Mouse (Mus musculus) embryonic facial prominence, embryonic 12.5 days (tissue): Measurements from ENCODE around the gene Meox1. TPM values are rescaled to one million over a fixed set of nuclear protein-coding genes. Genes with fewer than 3 reads are reported as not detected.

Experiments used
- ATAC-seq: fragments of 200-750 bp; cut with Nextera tagmentation; 2 replicates; pipeline ENCODE4 v1.8.0; 2017; ENCODE audit not compliant: insufficient number of reproducible peaks, insufficient read depth, low FRiP score, low TSS enrichment
- H3K27ac ChIP-seq: fragments of 300-500 bp; sonication (generic); 2 replicates; pipeline ENCODE4 v1.5.1; 2016; ENCODE audit warnings: mild to moderate bottlenecking
- H3K27me3 ChIP-seq: fragments of 300-500 bp; sonication (generic); 2 replicates; pipeline ENCODE4 v1.6.1; 2016; ENCODE audit warnings: mild to moderate bottlenecking, moderate library complexity
- H3K36me3 ChIP-seq: fragments of 300-500 bp; sonication (generic); 2 replicates; pipeline ENCODE4 v1.6.1; 2016; ENCODE audit warnings: mild to moderate bottlenecking
- H3K4me1 ChIP-seq: fragments of 300-500 bp; sonication (generic); 2 replicates; pipeline ENCODE4 v1.6.1; 2016
- H3K4me2 ChIP-seq: fragments of 300-500 bp; sonication (generic); replicated peaks from 2 replicates; pipeline ENCODE4 v1.6.1; 2016; ENCODE audit warnings: mild to moderate bottlenecking, moderate library complexity
- H3K4me3 ChIP-seq: fragments of 300-500 bp; sonication (generic); 2 replicates; pipeline ENCODE4 v1.5.1; 2016; ENCODE audit warnings: mild to moderate bottlenecking
- H3K9ac ChIP-seq: fragments of 300-500 bp; sonication (generic); 2 replicates; pipeline ENCODE4 v1.6.1; 2016; ENCODE audit warnings: mild to moderate bottlenecking, moderate library complexity
- H3K9me3 ChIP-seq: fragments of 300-500 bp; sonication (generic); 2 replicates; pipeline ENCODE4 v1.6.1; 2016; ENCODE audit warnings: mild to moderate bottlenecking, moderate library complexity
- WGBS: fragments of 180-500 bp; shearing (Covaris S2); methylation state at CpG from one replicate; pipeline ENCODE4 v1.1.7; 2016; 5-methylcytosine and 5-hydroxymethylcytosine counted together
- polyA plus RNA-seq: library from polyadenylated mRNA; unstranded; fragments of >200 nt; fragmentation: Nextera tagmentation; extraction: Ambion mirVana; gene quantifications from 2 replicates; pipeline ENCODE4 v1.2.1, GENCODE M21; 2016

Gene Meox1
- polyA plus RNA-seq, 1 experiment from 2014 or later: 10.9 TPM

- peak overlapping the region; percentile 38 for H3K4me2 ChIP-seq
- no peak overlapping the region for H3K9ac ChIP-seq
- H3K27ac ChIP-seq: peak overlapping the region; percentile 30; the same call in 1 of the 2 replicates
- no peak for ATAC-seq
- no peaks in the 10 kb centered on the region for H3K27me3 ChIP-seq
- H3K4me3 ChIP-seq: no peak overlapping the region
- WGBS: 56% methylated on average over 7 of the region's 7 CpGs
- H3K4me1 ChIP-seq: peaks cover 45% of the 10 kb centered on the region
- H3K36me3 ChIP-seq: no peaks in the 10 kb centered on the region
- no peaks in the 10 kb centered on the region for H3K9me3 ChIP-seq
Observed at GRCm38 (mm10) chr11:101881185-101881584, 13.0 kb downstream of the Meox1 start.

GRCm38 (mm10) chr11:101879672-101880071, 14.5 kb downstream of the Meox1 start:
- peaks cover 35% of the 10 kb centered on the region for H3K4me1 ChIP-seq
- H3K36me3 ChIP-seq: no peaks in the 10 kb centered on the region
- no peak overlapping the region for H3K4me2 ChIP-seq
- 65% methylated on average over 4 of the region's 4 CpGs for WGBS
- no peak overlapping the region for H3K4me3 ChIP-seq
- no peak for ATAC-seq
- H3K27me3 ChIP-seq: no peaks in the 10 kb centered on the region
- no peaks in the 10 kb centered on the region for H3K9me3 ChIP-seq
- no peak overlapping the region for H3K9ac ChIP-seq
- peak overlapping the region; percentile 55; the same call in 1 of the 2 replicates for H3K27ac ChIP-seq

DNA sequence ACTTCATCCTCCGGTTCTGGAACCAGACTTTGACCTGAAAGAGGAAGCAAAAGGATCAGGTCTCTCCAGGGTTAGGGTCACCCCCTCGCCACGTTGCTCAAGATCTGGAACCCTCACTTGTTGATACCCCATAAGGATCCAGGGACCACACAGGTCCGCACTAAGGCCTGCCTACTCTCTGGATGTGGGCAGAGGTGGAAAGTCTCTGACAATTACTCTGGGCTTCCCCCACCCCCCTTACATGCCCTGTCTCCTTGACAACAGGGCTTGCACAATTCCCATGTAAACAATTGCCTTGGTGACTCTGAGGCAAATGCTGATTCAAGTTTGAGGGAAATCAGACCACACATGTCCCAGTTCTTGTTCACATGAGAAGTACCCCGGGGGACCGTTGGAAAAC, 15.5 kb downstream of the Meox1 start:
- Histone ChIP-seq H3K36me3 (no peaks in the 10 kb centered on the region), H3K4me2 (no peak overlapping the region), H3K9me3 (no peaks in the 10 kb centered on the region), H3K4me3 (no peak overlapping the region), H3K27me3 (no peaks in the 10 kb centered on the region), H3K4me1 (peaks cover 42% of the 10 kb centered on the region), H3K27ac (no peak overlapping the region), H3K9ac (no peak overlapping the region)
- WGBS: 62% methylated on average over 6 of the region's 6 CpGs
- ATAC-seq: no peak

- Histone ChIP-seq H3K4me2 (no peak overlapping the region), H3K27ac (no peak overlapping the region), H3K4me3 (no peak overlapping the region), H3K36me3 (no peaks in the 10 kb centered on the region), H3K9ac (no peak overlapping the region), H3K4me1 (peaks cover 21% of the 10 kb centered on the region), H3K9me3 (no peaks in the 10 kb centered on the region), H3K27me3 (no peaks in the 10 kb centered on the region)
- no peak for ATAC-seq
- WGBS: 67% methylated on average over 5 of the region's 5 CpGs
Observed at GRCm38 (mm10) chr11:101874978-101875377, 19.2 kb downstream of the Meox1 start.

DNA sequence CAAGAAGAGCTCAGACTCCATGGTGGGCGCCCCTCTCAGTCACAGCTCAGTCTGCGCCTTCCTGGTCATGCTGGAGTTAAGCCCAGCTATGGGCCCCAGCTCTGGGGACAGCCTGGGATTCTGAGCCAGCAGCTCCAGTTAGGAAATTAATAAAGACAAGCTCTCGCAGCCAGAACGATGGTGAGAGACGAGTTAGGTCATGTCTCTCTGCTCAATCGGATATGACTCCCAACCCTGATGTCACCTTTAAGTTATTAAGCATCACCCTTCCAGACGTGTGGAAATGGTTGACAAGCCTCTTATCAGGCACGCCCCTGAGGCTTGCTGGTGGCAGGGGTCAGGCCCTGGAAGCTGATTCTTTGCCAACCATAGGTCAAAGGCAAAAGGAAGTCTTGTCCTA, 20.3 kb downstream of the Meox1 start:
- Histone ChIP-seq H3K27me3 (no peaks in the 10 kb centered on the region), H3K4me1 (peaks cover 14% of the 10 kb centered on the region), H3K4me2 (no peak overlapping the region), H3K4me3 (no peak overlapping the region), H3K9me3 (no peaks in the 10 kb centered on the region), H3K36me3 (no peaks in the 10 kb centered on the region), H3K27ac (peak overlapping the region; percentile 37; the same call in 1 of the 2 replicates), H3K9ac (no peak overlapping the region)
- ATAC-seq: no peak
- WGBS: 36% methylated on average over 8 of the region's 8 CpGs

GRCm38 (mm10) chr11:101871435-101871834, 22.7 kb downstream of the Meox1 start:
- H3K4me3 ChIP-seq: no peak overlapping the region
- 0 out of 2 replicates have a peak overlapping the region, but pooled peaks have one; percentile 33 for H3K27ac ChIP-seq

DNA sequence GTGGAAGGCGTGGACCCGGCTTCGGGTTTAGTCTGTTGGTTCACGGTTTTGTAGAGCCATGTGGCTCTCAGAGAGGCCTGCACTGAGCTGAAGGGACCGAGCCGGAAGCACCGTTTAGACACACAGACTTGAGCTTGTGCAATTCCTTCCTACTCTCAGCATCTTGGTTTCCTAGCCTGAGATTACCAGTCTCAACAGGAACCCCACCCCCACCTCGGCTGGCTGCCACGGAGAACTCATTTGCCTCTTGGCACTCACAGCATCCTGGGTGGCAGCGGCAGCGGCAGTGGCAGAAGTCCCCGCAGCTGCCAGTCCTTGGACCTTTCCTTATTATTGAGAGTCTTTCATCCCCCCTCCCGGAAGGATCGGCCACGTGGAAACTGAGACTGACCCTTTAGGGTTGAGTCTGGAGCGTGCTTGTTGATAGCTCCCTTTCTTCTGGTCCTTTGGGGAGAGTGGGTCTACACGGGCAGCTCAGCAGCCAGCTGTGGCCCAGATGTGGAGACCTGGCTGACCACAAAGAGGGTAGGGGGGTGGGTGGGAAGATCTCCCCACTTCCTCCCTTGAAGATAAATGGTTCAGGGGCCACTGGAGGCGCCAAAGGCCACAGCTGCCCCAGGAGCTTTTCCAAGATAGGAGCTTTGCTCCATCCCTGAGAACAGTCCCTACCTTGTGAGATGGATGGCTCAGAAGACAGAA, 24.0 kb downstream of the Meox1 start:
- H3K9ac ChIP-seq: no peak overlapping the region
- H3K4me1 ChIP-seq: peaks cover 26% of the 10 kb centered on the region
- no peaks in the 10 kb centered on the region for H3K9me3 ChIP-seq
- H3K36me3 ChIP-seq: no peaks in the 10 kb centered on the region
- no peak for ATAC-seq
- no peak overlapping the region for H3K27ac ChIP-seq
- H3K4me3 ChIP-seq: no peak overlapping the region
- H3K4me2 ChIP-seq: no peak overlapping the region
- no peaks in the 10 kb centered on the region for H3K27me3 ChIP-seq
- WGBS: 51% methylated on average over 18 of the region's 18 CpGs

More at GRCm38 (mm10) chr11:101871435-101871834, 22.7 kb downstream of the Meox1 start:
- 32% methylated on average over 6 of the region's 6 CpGs for WGBS
- peaks cover 26% of the 10 kb centered on the region for H3K4me1 ChIP-seq
- no peaks in the 10 kb centered on the region for H3K9me3 ChIP-seq
- H3K36me3 ChIP-seq: no peaks in the 10 kb centered on the region
- no peak overlapping the region for H3K4me2 ChIP-seq
- no peak for ATAC-seq
- H3K27me3 ChIP-seq: no peaks in the 10 kb centered on the region
- no peak overlapping the region for H3K9ac ChIP-seq

DNA sequence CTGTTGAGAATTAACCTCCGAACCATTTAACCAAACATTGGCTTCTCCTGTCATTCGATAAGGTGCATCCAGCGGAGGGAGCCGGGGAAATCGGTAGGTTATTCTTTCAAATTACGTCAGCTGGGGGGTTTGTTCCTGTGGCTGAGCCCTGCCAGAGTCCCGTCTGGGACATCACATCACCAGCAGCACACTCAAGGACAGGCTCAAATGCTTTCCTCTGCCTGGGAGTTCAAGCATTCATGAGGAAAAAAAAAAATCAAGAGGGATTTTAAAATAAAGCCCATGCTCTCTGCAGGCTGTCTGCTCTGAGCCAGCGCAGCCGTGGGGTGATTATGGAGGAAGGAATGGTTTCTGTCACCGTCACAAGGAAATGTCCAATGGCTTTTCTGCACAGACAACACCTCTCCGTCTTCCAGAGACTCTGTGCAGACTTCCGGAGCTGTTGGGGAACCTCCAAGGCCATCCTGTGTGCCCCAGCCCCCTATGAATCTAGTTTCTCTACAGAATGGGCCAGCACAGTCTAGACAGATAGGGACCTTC, 26.6 kb downstream of the Meox1 start:
- Histone ChIP-seq H3K9ac (no peak overlapping the region), H3K27me3 (no peaks in the 10 kb centered on the region), H3K9me3 (no peaks in the 10 kb centered on the region), H3K27ac (peak overlapping the region; percentile 84), H3K4me2 (no peak overlapping the region; the same call in 1 of the 2 replicates), H3K36me3 (no peaks in the 10 kb centered on the region), H3K4me3 (no peak overlapping the region), H3K4me1 (peaks cover 20% of the 10 kb centered on the region)
- WGBS: 24% methylated on average over 12 of the region's 12 CpGs
- peak; percentile 44; the same call in 1 of the 2 replicates for ATAC-seq

DNA sequence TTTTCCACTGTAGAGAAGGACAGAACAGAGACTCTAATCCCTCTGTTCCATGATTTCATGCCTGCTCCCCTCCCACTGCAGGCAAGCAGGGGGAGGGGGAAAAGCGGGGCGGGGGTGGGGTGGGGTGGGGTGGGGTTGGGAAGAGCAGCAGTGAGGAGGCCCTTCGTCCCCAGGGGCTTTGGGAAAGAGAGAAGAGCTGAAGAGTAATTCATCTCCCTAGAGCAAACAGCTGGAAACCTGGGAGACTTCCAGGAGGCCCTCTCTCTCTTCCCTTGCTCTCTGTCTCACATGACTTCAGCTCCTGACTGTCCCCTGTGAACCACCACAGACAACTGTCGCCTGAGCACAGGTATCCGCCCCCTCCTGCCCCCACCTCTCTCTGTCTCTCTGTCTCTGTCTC, 35.4 kb downstream of the Meox1 start:
- Histone ChIP-seq H3K27me3 (no peaks in the 10 kb centered on the region), H3K27ac (no peak overlapping the region), H3K36me3 (no peaks in the 10 kb centered on the region), H3K4me3 (no peak overlapping the region), H3K4me2 (no peak overlapping the region), H3K4me1 (peaks cover 11% of the 10 kb centered on the region), H3K9me3 (no peaks in the 10 kb centered on the region), H3K9ac (no peak overlapping the region)
- 8% methylated on average over 3 of the region's 5 CpGs for WGBS
- no peak for ATAC-seq

DNA sequence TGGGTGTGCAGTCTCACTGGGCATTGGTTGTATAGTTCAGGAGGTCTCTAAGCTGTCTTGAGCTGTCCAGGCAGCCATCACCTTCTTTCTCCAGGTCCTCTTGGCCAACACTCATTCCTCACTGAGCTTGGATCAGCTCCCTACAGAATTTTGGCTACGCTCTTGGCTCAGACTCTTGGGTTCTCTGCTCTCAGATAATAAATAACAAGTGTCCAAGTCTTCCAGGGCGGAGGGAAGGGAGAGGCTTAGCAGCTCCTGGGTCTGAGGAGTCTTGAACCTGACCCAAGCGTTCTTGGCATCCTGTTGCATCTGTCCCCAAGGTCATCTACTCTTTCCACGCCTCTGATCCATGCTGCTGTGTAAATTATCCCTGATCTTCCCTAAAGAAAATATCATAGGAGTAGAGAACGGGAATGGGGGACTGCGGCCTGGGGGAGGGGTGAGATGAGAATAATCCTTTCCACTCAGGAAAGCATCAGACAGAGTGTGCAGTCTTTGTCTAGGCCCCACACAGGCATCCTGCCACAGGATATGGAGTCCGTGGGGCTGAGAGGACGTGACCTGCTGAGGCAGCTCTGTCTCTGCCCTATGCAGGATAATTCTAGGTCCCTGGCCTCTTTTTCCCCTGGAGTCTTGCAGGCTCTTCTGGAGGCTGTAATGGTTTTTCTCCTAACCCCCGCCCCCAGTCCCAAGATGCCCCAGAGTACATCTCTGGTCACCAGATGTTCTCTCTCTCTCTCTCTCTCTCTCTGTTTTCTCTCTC, 38.0 kb downstream of the Meox1 start:
- no peak overlapping the region for H3K4me2 ChIP-seq
- H3K27me3 ChIP-seq: no peaks in the 10 kb centered on the region
- WGBS: 62% methylated on average over 9 of the region's 9 CpGs
- no peaks in the 10 kb centered on the region for H3K36me3 ChIP-seq
- ATAC-seq: no peak
- no peak overlapping the region for H3K27ac ChIP-seq
- H3K4me1 ChIP-seq: peaks cover 23% of the 10 kb centered on the region
- no peak overlapping the region for H3K9ac ChIP-seq
- H3K4me3 ChIP-seq: no peak overlapping the region
- H3K9me3 ChIP-seq: no peaks in the 10 kb centered on the region

DNA sequence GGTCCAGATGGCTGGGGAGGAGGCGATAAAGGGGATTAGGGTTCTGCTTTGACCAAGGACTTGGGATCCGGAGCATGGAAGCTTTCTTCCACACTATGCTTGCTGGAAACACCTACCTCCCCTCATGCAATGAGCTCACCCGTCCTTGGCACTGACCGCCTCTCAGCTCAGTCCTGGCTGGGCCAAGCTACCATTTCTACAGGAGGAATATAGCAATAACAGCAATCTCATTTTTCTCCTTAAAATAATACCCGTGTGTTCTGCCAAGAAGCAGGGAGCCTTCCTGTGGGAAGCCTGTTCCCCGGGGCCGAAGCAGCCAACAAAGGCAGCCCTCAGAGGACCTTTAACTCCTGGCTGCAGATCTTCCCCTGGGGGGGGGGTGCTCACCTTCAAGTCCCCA, 43.1 kb downstream of the Meox1 start:
- peaks cover 16% of the 10 kb centered on the region for H3K4me1 ChIP-seq

GRCm38 (mm10) chr11:101849286-101849685, 44.9 kb downstream of the Meox1 start:
- ATAC-seq: no peak
- no peak overlapping the region for H3K4me2 ChIP-seq
- peaks cover 15% of the 10 kb centered on the region; the same call in 1 of the 2 replicates for H3K4me1 ChIP-seq
- no peak overlapping the region for H3K9ac ChIP-seq
- WGBS: 80% methylated on average over 4 of the region's 4 CpGs
- no peaks in the 10 kb centered on the region for H3K27me3 ChIP-seq
- no peak overlapping the region for H3K4me3 ChIP-seq
- no peaks in the 10 kb centered on the region for H3K9me3 ChIP-seq
- H3K27ac ChIP-seq: no peak overlapping the region
- H3K36me3 ChIP-seq: no peaks in the 10 kb centered on the region

More for the DNA sequence above, 43.1 kb downstream of the Meox1 start:
- no peaks in the 10 kb centered on the region for H3K9me3 ChIP-seq
- H3K4me3 ChIP-seq: no peak overlapping the region
- H3K27ac ChIP-seq: peak overlapping the region; percentile 71; the same call in 1 of the 2 replicates
- no peaks in the 10 kb centered on the region for H3K36me3 ChIP-seq
- no peak overlapping the region for H3K9ac ChIP-seq
- ATAC-seq: no peak
- WGBS: 60% methylated on average over 7 of the region's 7 CpGs
- no peaks in the 10 kb centered on the region for H3K27me3 ChIP-seq
- no peak overlapping the region for H3K4me2 ChIP-seq
